Mouse (Mus musculus): Measurements from ENCODE around the gene Rbms1. TPM values are rescaled to one million over a fixed set of nuclear protein-coding genes. Genes with fewer than 3 reads are reported as not detected.
A peak's percentile ranks its signal among the peaks of the same experiment; 100 is the strongest.

Gene Rbms1
- polyA plus RNA-seq, 1 experiment: 94.8 TPM

DNA sequence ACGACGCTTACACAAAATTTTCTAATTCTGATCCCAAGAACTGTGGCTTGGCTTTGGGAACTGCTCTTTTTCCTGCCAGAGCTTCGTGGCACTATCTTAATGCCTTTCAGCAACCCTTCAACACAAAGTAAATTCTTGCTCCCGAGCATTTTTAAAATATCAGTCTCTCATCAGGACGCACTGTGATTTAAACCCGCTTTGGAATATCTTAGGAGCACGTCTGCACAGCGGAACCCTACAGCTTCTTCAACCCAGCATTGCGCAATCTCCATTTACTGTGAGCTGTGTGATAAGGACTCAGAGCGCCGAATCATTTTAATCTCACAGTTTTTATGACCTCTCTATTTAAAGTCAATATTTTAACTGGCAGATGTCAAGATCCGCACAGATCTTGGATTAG is 54.9 kb downstream of the Rbms1 start:
- DNase-seq (ENCODE audit: low read depth in 1 of 2, low spot score in 2 of 2): no peak
- no peaks in the 10 kb centered on the region for H3K36me3 ChIP-seq (ENCODE audit: control insufficient read depth, insufficient read depth, low read length)
- H3K4me1 ChIP-seq (ENCODE audit: control insufficient read depth, insufficient read depth, insufficient read length): peaks cover 5% of the 10 kb centered on the region; the same call in 1 of the 2 replicates
- H3K4me3 ChIP-seq (ENCODE audit: extremely low read depth, insufficient read depth, insufficient read length): no peak overlapping the region
- WGBS: 87% methylated on average over 12 of the region's 12 CpGs
- no peak overlapping the region for H3K27ac ChIP-seq (ENCODE audit: insufficient read depth, low read length)
- H3K27me3 ChIP-seq (ENCODE audit: control insufficient read depth, insufficient read depth, low read length): no peaks in the 10 kb centered on the region
- no peak for TF ChIP-seq POLR2A (IDR thresholded peaks at IDR 0.05; ENCODE audit: low read depth, low read length)
- TF ChIP-seq CTCF (IDR thresholded peaks at IDR 0.05; ENCODE audit: extremely low read depth, insufficient read depth, insufficient read length, insufficient replicate concordance): no peak

DNA sequence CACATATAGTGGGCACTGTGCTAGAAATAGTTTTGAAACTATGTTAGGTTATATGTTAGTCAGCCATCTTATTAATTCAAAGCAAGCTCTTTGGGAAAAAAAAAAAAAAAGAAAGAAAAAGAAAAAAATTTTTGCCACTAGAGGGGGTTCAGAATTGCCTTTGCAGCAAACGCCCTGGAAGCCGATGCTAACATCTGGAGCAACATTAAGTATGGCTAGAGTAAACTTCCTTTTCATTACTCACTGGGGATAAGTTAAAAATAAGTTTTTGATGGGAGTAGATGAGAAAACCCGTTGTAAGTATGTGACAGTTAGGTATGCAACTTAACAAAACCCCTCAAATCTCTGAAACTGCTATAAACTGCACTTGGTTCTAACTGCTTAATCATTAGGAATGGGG is 57.7 kb downstream of the Rbms1 start:
- peaks cover 5% of the 10 kb centered on the region; the same call in 1 of the 2 replicates for H3K4me1 ChIP-seq (ENCODE audit: control insufficient read depth, insufficient read depth, insufficient read length)
- no peak overlapping the region for H3K4me3 ChIP-seq (ENCODE audit: extremely low read depth, insufficient read depth, insufficient read length)
- H3K36me3 ChIP-seq (ENCODE audit: control insufficient read depth, insufficient read depth, low read length): no peaks in the 10 kb centered on the region
- no peak overlapping the region for H3K27ac ChIP-seq (ENCODE audit: insufficient read depth, low read length)
- no peaks in the 10 kb centered on the region for H3K27me3 ChIP-seq (ENCODE audit: control insufficient read depth, insufficient read depth, low read length)
- WGBS: 4% methylated on average over 3 of the region's 3 CpGs
- no peak for DNase-seq (ENCODE audit: low read depth in 1 of 2, low spot score in 2 of 2)
- TF ChIP-seq CTCF (IDR thresholded peaks at IDR 0.05; ENCODE audit: extremely low read depth, insufficient read depth, insufficient read length, insufficient replicate concordance) (no peak), POLR2A (IDR thresholded peaks at IDR 0.05; ENCODE audit: low read depth, low read length) (no peak)

DNA sequence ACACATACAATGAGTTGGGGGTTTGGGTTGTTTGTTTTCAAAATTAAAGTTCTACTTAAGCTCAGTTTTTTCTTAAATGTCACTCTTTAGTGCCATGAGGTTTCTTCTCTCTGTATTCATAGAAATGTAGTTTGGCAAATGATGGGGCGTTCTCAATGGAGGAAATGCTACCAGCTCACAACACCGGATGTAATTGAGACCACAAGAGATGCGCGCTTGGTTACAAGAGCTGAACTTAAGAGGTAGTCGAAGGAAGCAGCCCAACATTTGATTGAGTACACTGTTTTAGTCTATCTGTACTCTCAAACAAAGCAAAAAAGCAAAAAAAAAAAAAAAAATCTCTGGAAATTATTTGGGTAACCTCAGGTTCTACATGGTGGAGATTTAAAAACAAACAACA is 58.9 kb downstream of the Rbms1 start:
- no peaks in the 10 kb centered on the region for H3K36me3 ChIP-seq (ENCODE audit: control insufficient read depth, insufficient read depth, low read length)
- DNase-seq (ENCODE audit: low read depth in 1 of 2, low spot score in 2 of 2): no peak
- H3K27ac ChIP-seq (ENCODE audit: insufficient read depth, low read length): no peak overlapping the region
- TF ChIP-seq CTCF (IDR thresholded peaks at IDR 0.05; ENCODE audit: extremely low read depth, insufficient read depth, insufficient read length, insufficient replicate concordance) (no peak), POLR2A (IDR thresholded peaks at IDR 0.05; ENCODE audit: low read depth, low read length) (no peak)
- H3K4me1 ChIP-seq (ENCODE audit: control insufficient read depth, insufficient read depth, insufficient read length): peaks cover 5% of the 10 kb centered on the region; the same call in 1 of the 2 replicates
- H3K27me3 ChIP-seq (ENCODE audit: control insufficient read depth, insufficient read depth, low read length): no peaks in the 10 kb centered on the region
- 8% methylated on average over 5 of the region's 5 CpGs for WGBS
- no peak overlapping the region for H3K4me3 ChIP-seq (ENCODE audit: extremely low read depth, insufficient read depth, insufficient read length)

DNA sequence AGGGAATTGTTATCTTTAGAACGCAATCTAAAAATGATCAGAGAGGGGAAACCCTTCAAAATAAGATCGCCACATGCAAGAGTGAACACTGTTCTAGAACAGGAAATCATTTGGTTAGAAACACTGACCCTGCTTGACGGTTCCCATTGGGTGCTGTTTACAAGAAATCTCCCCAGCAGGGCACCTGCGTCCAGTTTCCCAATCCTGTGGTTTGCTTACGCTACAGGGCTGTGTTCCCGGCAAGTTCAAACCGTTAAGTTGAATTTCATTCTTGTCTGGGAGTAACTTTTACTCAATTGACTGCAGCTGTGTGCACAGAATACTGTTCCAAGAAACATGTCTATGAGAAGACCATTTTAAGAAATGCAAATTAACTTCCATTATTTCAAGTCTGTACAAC is 59.5 kb downstream of the Rbms1 start:
- Histone ChIP-seq H3K4me1 (ENCODE audit: control insufficient read depth, insufficient read depth, insufficient read length) (peaks cover 5% of the 10 kb centered on the region; the same call in 1 of the 2 replicates), H3K36me3 (ENCODE audit: control insufficient read depth, insufficient read depth, low read length) (no peaks in the 10 kb centered on the region), H3K27me3 (ENCODE audit: control insufficient read depth, insufficient read depth, low read length) (no peaks in the 10 kb centered on the region), H3K27ac (ENCODE audit: insufficient read depth, low read length) (no peak overlapping the region), H3K4me3 (ENCODE audit: extremely low read depth, insufficient read depth, insufficient read length) (no peak overlapping the region)
- 14% methylated on average over 7 of the region's 7 CpGs for WGBS
- TF ChIP-seq CTCF (IDR thresholded peaks at IDR 0.05; ENCODE audit: extremely low read depth, insufficient read depth, insufficient read length, insufficient replicate concordance): no peak
- TF ChIP-seq POLR2A (IDR thresholded peaks at IDR 0.05; ENCODE audit: low read depth, low read length): no peak
- DNase-seq (ENCODE audit: low read depth in 1 of 2, low spot score in 2 of 2): no peak

GRCm38 (mm10) chr2:60902446-60903137 is 60.4 kb downstream of the Rbms1 start:
- WGBS: 55% methylated on average over 6 of the region's 6 CpGs
- DNase-seq (ENCODE audit: low read depth in 1 of 2, low spot score in 2 of 2): no peak
- H3K27ac ChIP-seq (ENCODE audit: insufficient read depth, low read length): no peak overlapping the region
- no peaks in the 10 kb centered on the region for H3K27me3 ChIP-seq (ENCODE audit: control insufficient read depth, insufficient read depth, low read length)
- H3K4me1 ChIP-seq (ENCODE audit: control insufficient read depth, insufficient read depth, insufficient read length): peaks cover 5% of the 10 kb centered on the region; the same call in 1 of the 2 replicates
- H3K4me3 ChIP-seq (ENCODE audit: extremely low read depth, insufficient read depth, insufficient read length): no peak overlapping the region
- H3K36me3 ChIP-seq (ENCODE audit: control insufficient read depth, insufficient read depth, low read length): no peaks in the 10 kb centered on the region
- TF ChIP-seq CTCF (IDR thresholded peaks at IDR 0.05; ENCODE audit: extremely low read depth, insufficient read depth, insufficient read length, insufficient replicate concordance): no peak
- TF ChIP-seq POLR2A (IDR thresholded peaks at IDR 0.05; ENCODE audit: low read depth, low read length): no peak

GRCm38 (mm10) chr2:60901511-60901951 is 61.5 kb downstream of the Rbms1 start:
- no peak for TF ChIP-seq POLR2A (IDR thresholded peaks at IDR 0.05; ENCODE audit: low read depth, low read length)
- no peak for TF ChIP-seq CTCF (IDR thresholded peaks at IDR 0.05; ENCODE audit: extremely low read depth, insufficient read depth, insufficient read length, insufficient replicate concordance)
- WGBS: 58% methylated on average over 15 of the region's 15 CpGs
- no peak for DNase-seq (ENCODE audit: low read depth in 1 of 2, low spot score in 2 of 2)
- Histone ChIP-seq H3K4me1 (ENCODE audit: control insufficient read depth, insufficient read depth, insufficient read length) (peaks cover 5% of the 10 kb centered on the region; the same call in 1 of the 2 replicates), H3K27me3 (ENCODE audit: control insufficient read depth, insufficient read depth, low read length) (no peaks in the 10 kb centered on the region), H3K4me3 (ENCODE audit: extremely low read depth, insufficient read depth, insufficient read length) (no peak overlapping the region), H3K27ac (ENCODE audit: insufficient read depth, low read length) (peak overlapping the region; percentile 56; the same call in 1 of the 2 replicates), H3K36me3 (ENCODE audit: control insufficient read depth, insufficient read depth, low read length) (no peaks in the 10 kb centered on the region)

GRCm38 (mm10) chr2:60901013-60901412 is 62.0 kb downstream of the Rbms1 start:
- Histone ChIP-seq H3K4me1 (ENCODE audit: control insufficient read depth, insufficient read depth, insufficient read length) (peaks cover 5% of the 10 kb centered on the region; the same call in 1 of the 2 replicates), H3K27ac (ENCODE audit: insufficient read depth, low read length) (no peak overlapping the region), H3K36me3 (ENCODE audit: control insufficient read depth, insufficient read depth, low read length) (no peaks in the 10 kb centered on the region), H3K4me3 (ENCODE audit: extremely low read depth, insufficient read depth, insufficient read length) (no peak overlapping the region), H3K27me3 (ENCODE audit: control insufficient read depth, insufficient read depth, low read length) (no peaks in the 10 kb centered on the region)
- 79% methylated on average over 6 of the region's 6 CpGs for WGBS
- DNase-seq (ENCODE audit: low read depth in 1 of 2, low spot score in 2 of 2): no peak
- TF ChIP-seq CTCF (IDR thresholded peaks at IDR 0.05; ENCODE audit: extremely low read depth, insufficient read depth, insufficient read length, insufficient replicate concordance) (no peak), POLR2A (IDR thresholded peaks at IDR 0.05; ENCODE audit: low read depth, low read length) (no peak)
